Mouse (Mus musculus) kidney, adult 2 months (tissue): Measurements from ENCODE around the gene Plekhm3.

Experiments used
- CTCF ChIP-seq: fragments of 200-500 bp; conservative IDR thresholded peaks from 2 replicates; pipeline ENCODE4 v1.5.1; 2011; ENCODE audit warnings: low read depth, mild to moderate bottlenecking, control low read depth, low read length, moderate library complexity, mixed read lengths; ENCODE audit not compliant: insufficient read depth, insufficient read length
- POLR2A ChIP-seq: fragments of 200-500 bp; IDR thresholded peaks from one replicate; pipeline ENCODE4 v1.6.1; 2011; ENCODE audit warnings: low read depth, low read length, control low read depth

DNA sequence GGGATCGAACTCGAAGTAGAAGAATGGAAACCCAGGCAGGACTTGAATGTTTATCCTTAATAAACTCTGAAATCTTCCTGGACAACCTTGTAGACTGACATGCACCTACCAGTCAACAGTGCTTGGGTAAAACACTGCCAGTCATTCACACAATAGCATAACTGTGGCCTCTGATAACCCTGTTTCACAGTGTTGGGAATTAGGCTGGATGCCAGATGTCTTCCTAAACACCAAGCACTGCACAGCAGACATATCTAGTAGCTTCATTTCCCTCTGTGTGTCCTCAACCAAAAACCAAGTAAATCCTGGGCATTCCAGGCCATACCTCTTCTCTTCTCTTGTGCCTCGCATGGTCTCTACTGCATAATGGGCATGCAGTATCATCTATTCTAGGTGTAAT is 42.3 kb downstream of the Plekhm3 start:
- TF ChIP-seq CTCF (no peak), POLR2A (no peak)
